Mouse (Mus musculus): ENCODE results near the gene 0610040J01Rik. TPM values are rescaled to one million over a fixed set of nuclear protein-coding genes. Genes with fewer than 3 reads are reported as not detected.

Gene 0610040J01Rik
- polyA plus RNA-seq (2015; fragmentation: Nextera tagmentation; extraction: Ambion mirVana) = 1.4 and 3.3 TPM in 2 replicates

DNA sequence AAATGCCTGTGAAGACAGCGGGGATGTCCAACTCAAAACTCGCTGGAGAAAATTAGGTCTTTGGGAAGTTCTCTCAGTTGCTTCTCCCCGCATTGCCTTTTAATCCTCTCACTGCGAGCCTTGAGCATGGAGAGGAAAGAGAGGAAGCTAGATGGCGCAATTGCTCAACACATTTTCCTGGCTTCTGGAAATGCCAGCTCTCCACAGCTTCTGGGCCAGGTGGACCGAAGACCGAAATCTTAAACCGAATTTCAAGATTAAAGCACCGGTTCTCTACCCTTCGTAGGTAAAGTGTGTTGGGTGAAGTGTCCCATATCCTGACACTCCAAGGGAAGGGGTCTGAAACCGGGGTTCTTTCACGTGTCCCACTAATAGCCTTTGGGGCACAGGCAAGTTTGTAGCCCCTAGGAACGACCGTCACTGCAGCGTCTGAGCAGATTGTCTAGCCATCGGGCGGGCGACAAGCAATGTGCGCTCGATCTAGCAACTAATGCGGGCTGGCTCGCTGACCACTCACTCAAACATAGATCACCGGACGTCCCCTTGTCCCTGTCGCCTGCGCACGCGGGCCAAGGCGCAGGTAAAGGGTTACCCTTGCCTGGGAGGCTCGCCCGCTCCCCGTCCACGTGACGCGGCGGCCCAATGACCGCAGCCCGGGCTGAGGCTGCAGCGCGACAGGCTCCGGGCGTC lies at the start of gene 0610040J01Rik:
0610040J01Rik (plus strand) TSS at position 545 of the 690 bp plus-strand sequence.
- H3K27ac ChIP-seq = no peak within 1 kb of the TSS

GRCm38 (mm10) chr5:63765886-63766285 lies 46.3 kb upstream of the 0610040J01Rik start:
- WGBS = 70% methylated on average over 4 of the region's 4 CpGs
- no peak for ATAC-seq (replicated peaks; ENCODE audit: insufficient number of reproducible peaks, insufficient read depth, low FRiP score, low read depth)
- 0 out of 2 replicates have a peak, but pooled peaks cover 2% of the 10 kb centered on the region for H3K4me1 ChIP-seq (replicated peaks)

More for the DNA sequence above, at the start of gene 0610040J01Rik:
- Histone ChIP-seq H3K27me3 (peaks cover 41% of the 10 kb centered on the region), H3K4me2 (peak within 1 kb of the TSS; percentile 95), H3K4me1 (replicated peaks) (peaks cover 7% of the 10 kb centered on the region), H3K9ac (peak within 1 kb of the TSS; percentile 40), H3K9me3 (replicated peaks) (no peaks in the 10 kb centered on the region), H3K4me3 (peak within 1 kb of the TSS; percentile 55), H3K36me3 (no peaks in the 10 kb centered on the region)
- ATAC-seq (replicated peaks; ENCODE audit: insufficient number of reproducible peaks, insufficient read depth, low FRiP score, low read depth) = peak; percentile 66; the same call in 1 of the 2 replicates
- WGBS = 3% methylated on average over 42 of the region's 42 CpGs

GRCm38 (mm10) chr5:63766715-63767114 lies 45.4 kb upstream of the 0610040J01Rik start:
- ATAC-seq (replicated peaks; ENCODE audit: insufficient number of reproducible peaks, insufficient read depth, low FRiP score, low read depth) = no peak
- no peaks in the 10 kb centered on the region for H3K9me3 ChIP-seq (replicated peaks)

More at GRCm38 (mm10) chr5:63765886-63766285, 46.3 kb upstream of the 0610040J01Rik start:
- no peaks in the 10 kb centered on the region for H3K27me3 ChIP-seq
- H3K4me3 ChIP-seq = no peak overlapping the region
- H3K4me2 ChIP-seq = no peak overlapping the region
- no peaks in the 10 kb centered on the region for H3K36me3 ChIP-seq
- no peak overlapping the region for H3K27ac ChIP-seq
- H3K9ac ChIP-seq = no peak overlapping the region
- no peaks in the 10 kb centered on the region for H3K9me3 ChIP-seq (replicated peaks)

GRCm38 (mm10) chr5:63767464-63767863 lies 44.7 kb upstream of the 0610040J01Rik start:
- WGBS = 71% methylated on average over 8 of the region's 8 CpGs
- no peak overlapping the region for H3K27ac ChIP-seq
- no peaks in the 10 kb centered on the region for H3K27me3 ChIP-seq
- H3K4me2 ChIP-seq = no peak overlapping the region
- H3K9ac ChIP-seq = no peak overlapping the region
- ATAC-seq (replicated peaks; ENCODE audit: insufficient number of reproducible peaks, insufficient read depth, low FRiP score, low read depth) = no peak
- H3K4me1 ChIP-seq (replicated peaks) = 0 out of 2 replicates have a peak, but pooled peaks cover 2% of the 10 kb centered on the region
- no peaks in the 10 kb centered on the region for H3K36me3 ChIP-seq
- H3K4me3 ChIP-seq = no peak overlapping the region
- no peaks in the 10 kb centered on the region for H3K9me3 ChIP-seq (replicated peaks)

More at GRCm38 (mm10) chr5:63766715-63767114, 45.4 kb upstream of the 0610040J01Rik start:
- H3K9ac ChIP-seq = no peak overlapping the region
- no peak overlapping the region for H3K27ac ChIP-seq
- H3K4me1 ChIP-seq (replicated peaks) = 0 out of 2 replicates have a peak, but pooled peaks cover 2% of the 10 kb centered on the region
- H3K4me2 ChIP-seq = no peak overlapping the region
- H3K36me3 ChIP-seq = no peaks in the 10 kb centered on the region
- WGBS = 42% methylated on average over 6 of the region's 6 CpGs
- no peaks in the 10 kb centered on the region for H3K27me3 ChIP-seq
- no peak overlapping the region for H3K4me3 ChIP-seq

DNA sequence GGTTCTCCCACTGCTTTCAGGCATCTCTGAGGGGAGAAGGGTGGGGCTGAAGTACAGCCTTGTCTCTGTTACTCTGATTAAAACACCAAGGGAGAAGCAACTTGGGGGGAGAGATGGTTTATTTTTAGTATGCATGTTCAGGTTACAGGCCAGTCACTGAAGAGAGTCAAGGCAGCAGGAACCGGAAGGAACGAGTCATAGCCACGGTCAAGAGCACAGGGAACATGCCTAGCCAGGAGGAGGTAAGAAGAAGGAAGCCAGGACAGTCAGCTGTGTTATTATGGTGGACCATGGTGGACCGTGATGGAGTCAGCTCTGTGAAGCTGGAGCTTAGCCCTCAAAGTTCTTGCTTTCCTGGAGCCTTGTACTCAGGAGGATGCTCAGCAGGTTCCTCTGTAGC lies 43.9 kb upstream of the 0610040J01Rik start:
- Histone ChIP-seq H3K27ac (no peak overlapping the region), H3K27me3 (no peaks in the 10 kb centered on the region), H3K9ac (no peak overlapping the region), H3K4me1 (replicated peaks) (0 out of 2 replicates have a peak, but pooled peaks cover 2% of the 10 kb centered on the region), H3K4me3 (no peak overlapping the region), H3K9me3 (replicated peaks) (no peaks in the 10 kb centered on the region), H3K4me2 (no peak overlapping the region), H3K36me3 (no peaks in the 10 kb centered on the region)
- no peak for ATAC-seq (replicated peaks; ENCODE audit: insufficient number of reproducible peaks, insufficient read depth, low FRiP score, low read depth)
- WGBS = 44% methylated on average over 4 of the region's 4 CpGs

- 81% methylated on average over 2 of the region's 2 CpGs for WGBS
- no peaks in the 10 kb centered on the region for H3K9me3 ChIP-seq (replicated peaks)
- no peaks in the 10 kb centered on the region for H3K4me1 ChIP-seq (replicated peaks)
- no peak for ATAC-seq (replicated peaks; ENCODE audit: insufficient number of reproducible peaks, insufficient read depth, low FRiP score, low read depth)
- H3K27me3 ChIP-seq = no peaks in the 10 kb centered on the region
- H3K36me3 ChIP-seq = no peaks in the 10 kb centered on the region
- H3K27ac ChIP-seq = no peak overlapping the region
- no peak overlapping the region for H3K4me2 ChIP-seq
- no peak overlapping the region for H3K4me3 ChIP-seq
- H3K9ac ChIP-seq = no peak overlapping the region
Measured at GRCm38 (mm10) chr5:63772971-63773370, 39.2 kb upstream of the 0610040J01Rik start.

- WGBS = 57% methylated on average over 1 of the region's 1 CpGs
- H3K4me2 ChIP-seq = no peak overlapping the region
- H3K27ac ChIP-seq = no peak overlapping the region
- no peak overlapping the region for H3K9ac ChIP-seq
- no peaks in the 10 kb centered on the region for H3K9me3 ChIP-seq (replicated peaks)
- no peaks in the 10 kb centered on the region for H3K27me3 ChIP-seq
- H3K4me3 ChIP-seq = no peak overlapping the region
- no peaks in the 10 kb centered on the region for H3K36me3 ChIP-seq
- no peak for ATAC-seq (replicated peaks; ENCODE audit: insufficient number of reproducible peaks, insufficient read depth, low FRiP score, low read depth)
- no peaks in the 10 kb centered on the region for H3K4me1 ChIP-seq (replicated peaks)
Measured at GRCm38 (mm10) chr5:63773603-63774002, 38.6 kb upstream of the 0610040J01Rik start.

GRCm38 (mm10) chr5:63788156-63788826 lies 23.9 kb upstream of the 0610040J01Rik start:
- H3K27ac ChIP-seq = no peak overlapping the region
- 87% methylated on average over 10 of the region's 10 CpGs for WGBS
- H3K9ac ChIP-seq = no peak overlapping the region
- H3K9me3 ChIP-seq (replicated peaks) = no peaks in the 10 kb centered on the region
- no peaks in the 10 kb centered on the region for H3K36me3 ChIP-seq
- H3K4me1 ChIP-seq (replicated peaks) = no peaks in the 10 kb centered on the region
- no peak overlapping the region for H3K4me2 ChIP-seq
- no peak overlapping the region for H3K4me3 ChIP-seq
- no peak for ATAC-seq (replicated peaks; ENCODE audit: insufficient number of reproducible peaks, insufficient read depth, low FRiP score, low read depth)
- H3K27me3 ChIP-seq = no peaks in the 10 kb centered on the region

GRCm38 (mm10) chr5:63812509-63812865 lies 324 bp downstream of the 0610040J01Rik start:
- ATAC-seq (replicated peaks; ENCODE audit: insufficient number of reproducible peaks, insufficient read depth, low FRiP score, low read depth) = no peak; the same call in 1 of the 2 replicates
- Histone ChIP-seq H3K4me2 (peak overlapping the region; percentile 95), H3K9me3 (replicated peaks) (no peaks in the 10 kb centered on the region), H3K27ac (no peak overlapping the region), H3K4me1 (replicated peaks) (peaks cover 11% of the 10 kb centered on the region), H3K9ac (peak overlapping the region; percentile 40), H3K4me3 (peak overlapping the region; percentile 55), H3K27me3 (peaks cover 41% of the 10 kb centered on the region), H3K36me3 (no peaks in the 10 kb centered on the region)
- WGBS = 1% methylated on average over 26 of the region's 26 CpGs

DNA sequence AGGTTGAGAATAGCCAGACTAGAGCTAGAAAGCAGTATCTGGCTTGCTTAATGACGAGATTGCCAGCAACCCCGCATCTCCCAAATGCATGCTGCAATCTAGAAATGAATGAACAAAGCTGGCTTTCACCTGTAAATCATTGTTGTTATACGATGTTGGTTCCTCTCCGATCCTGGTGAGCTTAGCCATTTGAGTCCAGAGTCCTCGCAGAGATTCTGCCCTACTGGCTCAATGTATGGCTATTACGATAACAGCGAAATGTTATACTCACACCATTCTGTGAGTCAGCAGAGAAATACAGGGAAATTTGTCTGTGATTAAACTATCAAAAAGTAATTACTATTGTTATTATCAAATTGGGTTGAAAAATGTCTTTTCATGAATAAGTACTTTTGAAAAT lies 4.5 kb downstream of the 0610040J01Rik start:
- Histone ChIP-seq H3K27ac (no peak overlapping the region), H3K27me3 (peaks cover 27% of the 10 kb centered on the region), H3K9ac (no peak overlapping the region), H3K36me3 (no peaks in the 10 kb centered on the region), H3K9me3 (replicated peaks) (no peaks in the 10 kb centered on the region), H3K4me1 (replicated peaks) (peaks cover 14% of the 10 kb centered on the region), H3K4me2 (no peak overlapping the region), H3K4me3 (no peak overlapping the region)
- WGBS = 91% methylated on average over 7 of the region's 7 CpGs
- no peak for ATAC-seq (replicated peaks; ENCODE audit: insufficient number of reproducible peaks, insufficient read depth, low FRiP score, low read depth)

GRCm38 (mm10) chr5:63817270-63817669 lies 5.1 kb downstream of the 0610040J01Rik start:
- 44% methylated on average over 5 of the region's 5 CpGs for WGBS

More at GRCm38 (mm10) chr5:63817270-63817669, 5.1 kb downstream of the 0610040J01Rik start:
- ATAC-seq (replicated peaks; ENCODE audit: insufficient number of reproducible peaks, insufficient read depth, low FRiP score, low read depth) = no peak
- H3K4me2 ChIP-seq = no peak overlapping the region
- no peaks in the 10 kb centered on the region for H3K9me3 ChIP-seq (replicated peaks)
- H3K9ac ChIP-seq = no peak overlapping the region
- H3K27ac ChIP-seq = no peak overlapping the region
- no peaks in the 10 kb centered on the region for H3K36me3 ChIP-seq
- no peak overlapping the region for H3K4me3 ChIP-seq
- peaks cover 21% of the 10 kb centered on the region for H3K27me3 ChIP-seq
- peaks cover 13% of the 10 kb centered on the region for H3K4me1 ChIP-seq (replicated peaks)
